Mouse (Mus musculus) embryonic facial prominence, embryonic 13.5 days (tissue): ENCODE results near the gene Cbl. TPM values are rescaled to one million over a fixed set of nuclear protein-coding genes. Genes with fewer than 3 reads are reported as not detected.
A peak's percentile ranks its signal among the peaks of the same experiment; 100 is the strongest.

ENCODE experiments used
- ATAC-seq: fragments of 200-750 bp; cut with Nextera tagmentation; 2 replicates; pipeline ENCODE4 v1.8.0; 2017; ENCODE audit warnings: low read depth; ENCODE audit not compliant: insufficient number of reproducible peaks, insufficient read depth, low FRiP score, low TSS enrichment
- H3K27ac ChIP-seq: fragments of 300-500 bp; sonication (generic); 2 replicates; pipeline ENCODE4 v1.5.1; 2015; ENCODE audit warnings: moderate library complexity, mild to moderate bottlenecking, inconsistent platforms
- H3K27me3 ChIP-seq: fragments of 300-500 bp; sonication (generic); 2 replicates; pipeline ENCODE4 v1.6.1; 2015; ENCODE audit warnings: mild to moderate bottlenecking, inconsistent platforms
- H3K36me3 ChIP-seq: fragments of 300-500 bp; sonication (generic); 2 replicates; pipeline ENCODE4 v1.6.1; 2015; ENCODE audit warnings: mild to moderate bottlenecking, inconsistent platforms
- H3K4me1 ChIP-seq: fragments of 300-500 bp; sonication (generic); 2 replicates; pipeline ENCODE4 v1.6.1; 2015; ENCODE audit warnings: inconsistent platforms
- H3K4me2 ChIP-seq: fragments of 300-500 bp; sonication (generic); 2 replicates; pipeline ENCODE4 v1.6.1; 2015; ENCODE audit warnings: moderate library complexity, mild to moderate bottlenecking, inconsistent platforms
- H3K4me3 ChIP-seq: fragments of 300-500 bp; sonication (generic); 2 replicates; pipeline ENCODE4 v1.5.1; 2015; ENCODE audit warnings: mild to moderate bottlenecking, inconsistent platforms
- H3K9ac ChIP-seq: fragments of 300-500 bp; sonication (generic); 2 replicates; pipeline ENCODE4 v1.6.1; 2015; ENCODE audit warnings: mild to moderate bottlenecking, inconsistent platforms
- H3K9me3 ChIP-seq: fragments of 300-500 bp; sonication (generic); 2 replicates; pipeline ENCODE4 v1.6.1; 2016; ENCODE audit warnings: inconsistent platforms
- WGBS: fragments of 180-500 bp; shearing (Covaris S2); methylation state at CpG from one replicate; pipeline ENCODE4 v1.1.7; 2015; ENCODE audit warnings: mixed read lengths; 5-methylcytosine and 5-hydroxymethylcytosine counted together
- polyA plus RNA-seq: library from polyadenylated mRNA; unstranded; fragments of >200 nt; fragmentation: Nextera tagmentation; extraction: Ambion mirVana; gene quantifications from 2 replicates; pipeline ENCODE4 v1.2.1, GENCODE M21; 2015

The Cbl gene
- polyA plus RNA-seq, 1 experiment from 2014 or later: 17.3 TPM

DNA sequence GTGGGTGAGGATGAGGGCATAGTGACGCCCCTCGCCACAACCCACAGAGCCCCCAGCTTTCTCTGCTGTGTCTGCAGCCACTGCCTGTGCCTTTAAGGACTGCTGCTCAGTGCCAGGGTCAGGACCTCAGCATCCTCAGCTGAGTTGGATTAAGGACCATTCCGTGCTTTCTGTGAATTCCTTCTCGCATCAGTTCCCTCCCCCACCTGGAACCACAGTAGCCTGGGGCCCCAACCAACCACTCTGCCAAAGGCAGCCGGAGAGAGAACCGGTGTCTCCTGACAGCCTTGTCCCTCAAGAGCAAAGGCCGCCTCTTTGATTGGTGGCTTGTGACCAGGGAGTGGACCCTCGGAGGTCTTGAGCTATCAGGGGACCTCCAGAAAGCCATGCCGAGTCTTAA lies 132.4 kb downstream of the Cbl start, which contains the start of gene Mfrp:
Gene Mfrp, plus strand, starts transcription at position 240 of the 400 bp plus-strand sequence.
- H3K4me3 ChIP-seq: no peak within 1 kb of the TSS
- peaks cover 35% of the 10 kb centered on the region for H3K36me3 ChIP-seq
- no peak for ATAC-seq
- no peak within 1 kb of the TSS for H3K4me2 ChIP-seq
- no peak within 1 kb of the TSS for H3K27ac ChIP-seq
- H3K9me3 ChIP-seq: no peaks in the 10 kb centered on the region
- WGBS: 28% methylated on average over 9 of the region's 9 CpGs
- peaks cover 10% of the 10 kb centered on the region for H3K4me1 ChIP-seq
- 0 out of 2 replicates have a peak within 1 kb of the TSS, but pooled peaks have one; percentile 32 for H3K9ac ChIP-seq
- no peaks in the 10 kb centered on the region for H3K27me3 ChIP-seq

DNA sequence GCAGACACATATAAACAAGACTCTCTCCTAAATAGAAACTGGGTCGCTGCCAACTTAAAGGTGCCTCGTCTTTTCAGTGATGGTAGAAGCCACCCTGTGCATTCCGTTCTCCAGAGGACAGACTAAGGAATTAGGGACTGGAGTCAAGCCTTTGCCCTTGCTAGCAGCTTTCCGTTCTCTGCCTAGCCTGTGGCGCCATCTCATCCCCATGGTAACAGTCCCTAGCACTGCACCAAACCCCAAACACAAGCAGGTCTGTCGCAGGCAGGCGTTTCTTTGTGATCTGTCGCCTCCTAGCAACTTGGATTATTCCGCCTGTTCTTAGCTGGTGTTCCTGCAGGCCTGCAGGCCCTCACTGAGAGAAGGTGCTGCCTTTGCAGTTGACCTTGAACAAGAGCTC lies 137.3 kb downstream of the Cbl start:
- no peak overlapping the region for H3K9ac ChIP-seq
- H3K4me2 ChIP-seq: no peak overlapping the region
- peaks cover 23% of the 10 kb centered on the region for H3K36me3 ChIP-seq
- no peaks in the 10 kb centered on the region for H3K27me3 ChIP-seq
- H3K9me3 ChIP-seq: no peaks in the 10 kb centered on the region
- no peak overlapping the region for H3K4me3 ChIP-seq
- no peak for ATAC-seq
- WGBS: 40% methylated on average over 9 of the region's 9 CpGs
- no peak overlapping the region for H3K27ac ChIP-seq
- peaks cover 10% of the 10 kb centered on the region for H3K4me1 ChIP-seq

DNA sequence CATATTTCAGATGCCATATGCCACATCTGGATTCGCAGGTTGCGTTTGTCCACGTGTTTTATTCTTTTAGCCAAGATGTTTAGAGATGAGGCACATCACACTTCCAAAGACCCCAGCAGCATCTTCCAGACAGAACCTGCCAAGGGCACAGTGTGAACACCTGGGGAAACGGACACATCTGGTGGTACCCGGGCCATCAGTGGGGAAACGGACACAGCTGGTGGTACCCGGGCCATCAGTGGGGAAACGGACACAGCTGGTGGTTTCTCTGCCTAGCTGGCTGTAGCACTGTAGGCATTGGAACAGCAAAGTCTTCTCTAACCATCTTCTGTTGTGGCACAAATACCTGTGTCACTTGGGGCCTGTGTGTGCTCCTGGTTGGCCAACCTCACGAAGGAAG lies 138.1 kb downstream of the Cbl start:
- H3K27me3 ChIP-seq: no peaks in the 10 kb centered on the region
- no peak for ATAC-seq
- peaks cover 10% of the 10 kb centered on the region; the same call in 1 of the 2 replicates for H3K4me1 ChIP-seq
- H3K4me2 ChIP-seq: no peak overlapping the region
- no peak overlapping the region for H3K4me3 ChIP-seq
- H3K27ac ChIP-seq: no peak overlapping the region
- 87% methylated on average over 9 of the region's 9 CpGs for WGBS
- no peaks in the 10 kb centered on the region for H3K9me3 ChIP-seq
- no peak overlapping the region for H3K9ac ChIP-seq
- peaks cover 26% of the 10 kb centered on the region for H3K36me3 ChIP-seq

DNA sequence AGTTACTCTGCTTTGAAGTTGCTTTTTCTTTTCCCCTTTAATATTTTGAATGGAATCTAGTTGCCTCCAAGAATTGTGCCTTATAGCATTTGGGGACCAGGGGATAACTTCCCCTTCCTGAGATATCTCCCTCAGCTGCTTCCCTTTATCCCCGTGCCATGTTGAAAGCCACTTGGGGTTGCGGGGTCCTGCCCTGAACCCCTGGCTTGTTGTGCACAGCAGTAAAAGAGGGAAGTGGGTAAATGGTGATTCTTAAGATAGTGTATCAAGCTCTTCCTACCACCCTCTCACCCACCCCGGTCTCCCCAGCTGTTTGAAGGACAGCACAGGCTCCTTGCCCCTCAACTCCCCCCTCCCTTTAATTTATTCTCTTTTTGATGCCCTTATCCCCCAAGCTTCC lies 139.1 kb downstream of the Cbl start:
- WGBS: 83% methylated on average over 3 of the region's 3 CpGs
- no peak overlapping the region for H3K4me2 ChIP-seq
- no peaks in the 10 kb centered on the region for H3K27me3 ChIP-seq
- H3K4me1 ChIP-seq: peaks cover 15% of the 10 kb centered on the region
- no peak overlapping the region for H3K27ac ChIP-seq
- no peak for ATAC-seq
- H3K4me3 ChIP-seq: no peak overlapping the region
- H3K9me3 ChIP-seq: no peaks in the 10 kb centered on the region
- no peak overlapping the region for H3K9ac ChIP-seq
- peaks cover 23% of the 10 kb centered on the region for H3K36me3 ChIP-seq

DNA sequence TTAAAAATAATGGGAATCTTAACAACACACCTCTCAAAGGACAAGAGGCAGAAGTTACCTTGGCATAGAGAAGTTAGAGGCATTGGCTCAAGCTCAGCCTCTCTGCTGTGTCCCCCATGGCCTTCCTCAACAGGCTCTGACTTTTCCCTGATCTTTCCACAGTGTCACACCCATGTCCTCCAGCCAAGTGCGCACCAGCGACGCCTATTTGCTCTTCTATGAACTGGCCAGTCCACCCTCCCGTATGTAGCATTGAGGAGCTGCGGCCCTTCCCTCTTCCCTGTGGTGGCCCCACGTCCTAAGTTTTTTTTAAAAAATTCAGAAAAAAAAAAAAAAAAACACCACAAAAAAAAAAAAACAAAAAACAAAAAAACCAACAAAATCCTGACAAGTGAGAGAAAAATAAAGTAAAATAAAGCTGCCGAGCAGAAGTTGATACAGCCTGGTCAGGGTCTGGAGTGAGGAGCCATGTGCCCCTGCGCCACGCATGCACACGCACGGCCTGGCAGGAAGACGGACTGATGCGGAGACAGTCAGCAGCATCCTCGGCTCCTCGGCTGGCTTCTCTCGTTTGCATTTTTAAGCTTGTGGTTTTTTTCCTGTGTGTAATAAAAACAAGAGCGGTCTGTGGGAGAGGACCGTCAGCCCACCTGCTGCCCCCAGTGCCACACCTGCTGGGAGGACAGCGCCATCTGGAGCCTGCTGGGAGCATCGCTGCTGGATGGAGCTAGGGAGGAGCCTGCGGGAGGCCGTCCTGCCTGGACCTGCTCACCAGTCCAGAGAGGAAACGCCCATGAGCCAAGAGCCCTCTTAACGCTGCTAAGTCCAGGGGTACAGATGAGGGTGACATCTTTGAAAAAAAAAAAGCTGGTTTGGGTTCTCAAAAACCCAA lies 140.0 kb downstream of the Cbl start:
- no peak overlapping the region for H3K4me3 ChIP-seq
- peaks cover 23% of the 10 kb centered on the region for H3K4me1 ChIP-seq
- no peak overlapping the region for H3K27ac ChIP-seq
- 34% methylated on average over 24 of the region's 24 CpGs for WGBS
- peak overlapping the region; percentile 17; the same call in 1 of the 2 replicates for H3K4me2 ChIP-seq
- ATAC-seq: no peak
- H3K36me3 ChIP-seq: peaks cover 23% of the 10 kb centered on the region
- no peak overlapping the region for H3K9ac ChIP-seq
- H3K27me3 ChIP-seq: peaks cover 8% of the 10 kb centered on the region; the same call in 1 of the 2 replicates
- H3K9me3 ChIP-seq: no peaks in the 10 kb centered on the region

Other genes starting within 250 kb of the Cbl start
- 4.3 and 5.6 TPM in 2 replicates for gene Thy1, start 190.7 kb downstream of the Cbl start, polyA plus RNA-seq
- 14.6 and 15.2 TPM in 2 replicates for gene Usp2, start 167.0 kb downstream of the Cbl start, polyA plus RNA-seq
- gene Mfrp, start 132.3 kb downstream of the Cbl start, polyA plus RNA-seq: 0.21 and 0.39 TPM in 2 replicates
- 1.5 and 2.8 TPM in 2 replicates for gene C1qtnf5, start 126.8 kb downstream of the Cbl start, polyA plus RNA-seq
- gene Gm49380, start 120.5 kb downstream of the Cbl start, polyA plus RNA-seq: 0.30 and 0.48 TPM in 2 replicates
- 73.3 and 80.1 TPM in 2 replicates for gene Rnf26, start 120.5 kb downstream of the Cbl start, polyA plus RNA-seq
- 25.6 and 28.9 TPM in 2 replicates for gene Mcam, start 99.6 kb downstream of the Cbl start, polyA plus RNA-seq
- not detected in 2 replicates for gene Ccdc153, start 6.6 kb upstream of the Cbl start, polyA plus RNA-seq
- gene Pdzd3, start 17.4 kb upstream of the Cbl start, polyA plus RNA-seq: 0.37 TPM in 1 of 2 replicates, not detected in the other
- 8.2 and 9.8 TPM in 2 replicates for gene Nlrx1, start 34.5 kb upstream of the Cbl start, polyA plus RNA-seq
- 6.1 and 6.5 TPM in 2 replicates for gene Abcg4, start 54.6 kb upstream of the Cbl start, polyA plus RNA-seq
- gene Hinfp, start 71.6 kb upstream of the Cbl start, polyA plus RNA-seq: 27.9 and 30.6 TPM in 2 replicates
- gene C2cd2l, start 86.2 kb upstream of the Cbl start, polyA plus RNA-seq: 8.3 TPM in 2 replicates
- gene Dpagt1, start 92.0 kb upstream of the Cbl start, polyA plus RNA-seq: 38.4 and 40.5 TPM in 2 replicates
- gene H2afx, start 100.6 kb upstream of the Cbl start, polyA plus RNA-seq: 365 and 385 TPM in 2 replicates
- gene Hmbs, start 110.2 kb upstream of the Cbl start, polyA plus RNA-seq: 114 and 119 TPM in 2 replicates
- 27.7 and 28.2 TPM in 2 replicates for gene Vps11, start 127.6 kb upstream of the Cbl start, polyA plus RNA-seq
- gene Hyou1, start 145.4 kb upstream of the Cbl start, polyA plus RNA-seq: 30.8 and 31.6 TPM in 2 replicates
- gene Slc37a4, start 162.8 kb upstream of the Cbl start, polyA plus RNA-seq: 12.2 and 13.4 TPM in 2 replicates
- 2,222 and 2,384 TPM in 2 replicates for gene Rps25, start 173.1 kb upstream of the Cbl start, polyA plus RNA-seq
- gene Trappc4, start 173.6 kb upstream of the Cbl start, polyA plus RNA-seq: 165 and 174 TPM in 2 replicates
- gene Ccdc84, start 184.5 kb upstream of the Cbl start, polyA plus RNA-seq: 33.3 and 35.3 TPM in 2 replicates
- gene Foxr1, start 207.1 kb upstream of the Cbl start, polyA plus RNA-seq: not detected in 2 replicates
- 2.8 and 2.9 TPM in 2 replicates for gene Upk2, start 220.9 kb upstream of the Cbl start, polyA plus RNA-seq
- 18.2 and 19.3 TPM in 2 replicates for gene Bcl9l, start 248.8 kb upstream of the Cbl start, polyA plus RNA-seq